Mouse (Mus musculus): Measurements from ENCODE around the gene Lgals3bp. TPM values are rescaled to one million over a fixed set of nuclear protein-coding genes. Genes with fewer than 3 reads are reported as not detected.

Gene Lgals3bp
- polyA plus RNA-seq, 1 experiment from 2014 or later: 44.3 TPM

DNA sequence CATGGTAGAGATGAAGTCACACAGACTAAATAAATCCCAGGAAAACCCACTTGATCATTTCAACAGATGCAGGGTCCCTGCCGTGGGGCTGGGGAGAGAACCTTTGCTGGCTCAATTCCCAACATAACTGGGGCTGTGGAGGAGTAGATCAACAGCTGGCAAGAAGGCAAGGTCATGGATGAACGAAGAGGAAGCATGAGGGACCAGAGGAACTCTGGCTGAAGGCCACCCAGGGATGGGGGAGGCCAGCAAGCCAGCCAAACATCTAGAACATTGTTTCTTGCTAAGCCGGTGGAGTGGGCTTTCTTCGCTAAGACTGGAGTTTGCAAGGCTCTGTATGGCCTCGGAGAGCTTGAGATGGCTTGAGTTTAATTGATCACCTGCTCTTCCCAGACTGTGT is 26.0 kb downstream of the Lgals3bp start:
- DNase-seq (ENCODE audit: low spot score) (no peak), ATAC-seq (no peak)
- H3K4me3 ChIP-seq (ENCODE audit: low read depth, low read length): no peak overlapping the region
- 58% methylated on average over 5 of the region's 5 CpGs for WGBS
- H3K4me1 ChIP-seq (ENCODE audit: insufficient read depth, low read depth, low read length): no peaks in the 10 kb centered on the region
- no peaks in the 10 kb centered on the region for H3K27me3 ChIP-seq (replicated peaks; ENCODE audit: insufficient read depth, low read length)
- H3K36me3 ChIP-seq (ENCODE audit: insufficient read depth, low read length): no peaks in the 10 kb centered on the region
- no peaks in the 10 kb centered on the region for H3K9me3 ChIP-seq (ENCODE audit: low read length)
- no peak overlapping the region for H3K9ac ChIP-seq (replicated peaks; ENCODE audit: low read depth)
- H3K4me2 ChIP-seq (replicated peaks; ENCODE audit: low read depth, low read length): no peak overlapping the region
- H3K27ac ChIP-seq (ENCODE audit: low read length): no peak overlapping the region
- TF ChIP-seq CTCF (IDR thresholded peaks at IDR 0.05) (no peak), EP300 (IDR thresholded peaks at IDR 0.05) (no peak)

DNA sequence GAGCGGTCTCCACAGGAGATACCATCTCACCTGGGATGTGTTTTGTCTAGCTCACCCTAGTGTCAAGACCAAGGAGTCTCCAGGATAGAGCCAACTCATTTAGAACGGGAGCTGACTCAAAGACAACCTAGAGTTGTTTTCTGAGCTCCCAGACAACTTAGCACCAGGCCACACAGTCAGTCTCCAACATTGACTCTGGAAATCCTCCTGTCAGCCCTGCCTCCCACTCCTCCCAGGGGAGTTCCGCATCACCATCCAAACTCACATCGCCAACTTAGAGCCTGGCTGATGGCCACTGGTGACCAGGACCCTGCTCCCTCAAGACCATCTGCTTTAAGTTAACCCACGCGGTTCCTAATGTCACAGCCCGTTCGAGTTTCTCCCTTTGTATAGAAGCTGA is 26.4 kb downstream of the Lgals3bp start:
- H3K36me3 ChIP-seq (ENCODE audit: insufficient read depth, low read length): no peaks in the 10 kb centered on the region
- H3K4me3 ChIP-seq (ENCODE audit: low read depth, low read length): no peak overlapping the region
- WGBS: 76% methylated on average over 8 of the region's 8 CpGs
- no peaks in the 10 kb centered on the region for H3K4me1 ChIP-seq (ENCODE audit: insufficient read depth, low read depth, low read length)
- no peaks in the 10 kb centered on the region for H3K27me3 ChIP-seq (replicated peaks; ENCODE audit: insufficient read depth, low read length)
- H3K4me2 ChIP-seq (replicated peaks; ENCODE audit: low read depth, low read length): no peak overlapping the region
- no peak overlapping the region for H3K9ac ChIP-seq (replicated peaks; ENCODE audit: low read depth)
- no peak for TF ChIP-seq EP300 (IDR thresholded peaks at IDR 0.05)
- no peak for TF ChIP-seq CTCF (IDR thresholded peaks at IDR 0.05)
- no peak overlapping the region for H3K27ac ChIP-seq (ENCODE audit: low read length)
- no peak for DNase-seq (ENCODE audit: low spot score)
- no peak for ATAC-seq
- no peaks in the 10 kb centered on the region for H3K9me3 ChIP-seq (ENCODE audit: low read length)

DNA sequence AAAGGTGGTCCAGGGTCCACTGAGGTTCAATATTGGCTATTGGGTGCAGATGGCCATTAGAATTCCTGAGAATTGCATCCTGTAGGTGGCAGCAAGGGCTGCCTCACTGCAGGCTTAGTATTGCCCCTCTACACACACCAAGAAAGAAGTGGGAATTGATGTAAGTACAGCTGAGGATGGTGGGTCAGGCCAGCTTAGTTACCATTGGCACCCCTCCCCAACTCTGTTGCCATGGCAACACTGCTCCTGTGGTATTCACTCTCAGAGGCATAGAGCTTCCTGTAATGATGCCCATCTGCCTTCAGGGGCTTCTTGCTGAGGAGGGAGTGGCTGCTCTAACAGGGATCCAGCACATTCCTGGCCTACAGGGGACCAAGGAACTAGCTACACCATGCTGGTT is 26.9 kb downstream of the Lgals3bp start:
- Histone ChIP-seq H3K27ac (ENCODE audit: low read length) (no peak overlapping the region), H3K27me3 (replicated peaks; ENCODE audit: insufficient read depth, low read length) (no peaks in the 10 kb centered on the region), H3K36me3 (ENCODE audit: insufficient read depth, low read length) (no peaks in the 10 kb centered on the region), H3K4me3 (ENCODE audit: low read depth, low read length) (no peak overlapping the region), H3K9me3 (ENCODE audit: low read length) (no peaks in the 10 kb centered on the region), H3K4me1 (ENCODE audit: insufficient read depth, low read depth, low read length) (no peaks in the 10 kb centered on the region), H3K4me2 (replicated peaks; ENCODE audit: low read depth, low read length) (no peak overlapping the region), H3K9ac (replicated peaks; ENCODE audit: low read depth) (no peak overlapping the region)
- ATAC-seq: no peak
- TF ChIP-seq CTCF (IDR thresholded peaks at IDR 0.05) (peak; percentile 32), EP300 (IDR thresholded peaks at IDR 0.05) (no peak)
- DNase-seq (ENCODE audit: low spot score): no peak

DNA sequence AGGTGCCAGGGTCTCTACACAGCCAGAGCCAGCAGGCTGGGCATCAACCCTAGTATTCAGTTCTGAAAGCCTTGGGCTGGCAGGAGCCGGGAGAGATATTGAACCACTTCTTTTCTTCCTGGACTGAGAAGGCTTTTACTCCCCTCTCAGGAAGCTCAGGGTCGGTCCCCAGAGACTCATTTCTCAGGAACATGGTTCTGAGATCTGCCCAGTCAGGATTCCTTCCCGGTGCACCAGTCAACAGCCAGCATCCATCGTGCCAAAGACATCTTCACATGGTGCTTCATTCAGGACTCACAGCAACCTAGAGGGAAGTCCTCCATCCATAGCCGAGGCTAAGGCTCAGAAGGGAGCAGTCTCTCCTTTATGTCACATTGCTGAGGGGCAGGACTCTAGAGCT is 27.4 kb downstream of the Lgals3bp start:
- H3K36me3 ChIP-seq (ENCODE audit: insufficient read depth, low read length): no peaks in the 10 kb centered on the region
- H3K27ac ChIP-seq (ENCODE audit: low read length): no peak overlapping the region
- no peaks in the 10 kb centered on the region for H3K4me1 ChIP-seq (ENCODE audit: insufficient read depth, low read depth, low read length)
- no peak for TF ChIP-seq CTCF (IDR thresholded peaks at IDR 0.05)
- TF ChIP-seq EP300 (IDR thresholded peaks at IDR 0.05): no peak
- H3K4me2 ChIP-seq (replicated peaks; ENCODE audit: low read depth, low read length): no peak overlapping the region
- 56% methylated on average over 5 of the region's 5 CpGs for WGBS
- ATAC-seq: no peak
- no peaks in the 10 kb centered on the region for H3K9me3 ChIP-seq (ENCODE audit: low read length)
- no peaks in the 10 kb centered on the region for H3K27me3 ChIP-seq (replicated peaks; ENCODE audit: insufficient read depth, low read length)
- H3K4me3 ChIP-seq (ENCODE audit: low read depth, low read length): no peak overlapping the region
- no peak overlapping the region for H3K9ac ChIP-seq (replicated peaks; ENCODE audit: low read depth)
- DNase-seq (ENCODE audit: low spot score): no peak

DNA sequence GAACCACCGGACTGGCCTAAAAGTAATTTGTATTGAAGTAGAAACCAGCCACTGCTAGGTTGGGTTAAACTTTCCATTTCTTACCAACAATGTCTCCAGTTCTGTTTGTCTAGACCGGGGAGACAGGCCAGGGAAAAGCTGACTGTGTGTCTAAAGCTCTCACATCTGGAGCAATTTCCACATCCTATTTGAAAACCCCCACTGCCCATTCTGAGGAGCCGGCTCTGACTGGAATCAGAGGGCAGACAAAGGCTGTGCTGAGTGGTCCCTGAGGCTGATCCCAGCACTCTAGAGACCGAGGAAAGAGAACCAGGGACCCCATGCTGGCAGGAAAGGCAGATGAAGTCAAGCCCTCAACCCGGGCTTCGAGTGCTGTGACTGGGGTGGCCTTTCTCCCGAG is 29.3 kb downstream of the Lgals3bp start:
- TF ChIP-seq CTCF (IDR thresholded peaks at IDR 0.05) (no peak), EP300 (IDR thresholded peaks at IDR 0.05) (no peak)
- Histone ChIP-seq H3K27ac (ENCODE audit: low read length) (0 out of 2 replicates have a peak overlapping the region, but pooled peaks have one; percentile 9), H3K4me1 (ENCODE audit: insufficient read depth, low read depth, low read length) (no peaks in the 10 kb centered on the region), H3K9me3 (ENCODE audit: low read length) (no peaks in the 10 kb centered on the region), H3K27me3 (replicated peaks; ENCODE audit: insufficient read depth, low read length) (no peaks in the 10 kb centered on the region), H3K9ac (replicated peaks; ENCODE audit: low read depth) (no peak overlapping the region), H3K4me2 (replicated peaks; ENCODE audit: low read depth, low read length) (no peak overlapping the region), H3K36me3 (ENCODE audit: insufficient read depth, low read length) (no peaks in the 10 kb centered on the region), H3K4me3 (ENCODE audit: low read depth, low read length) (no peak overlapping the region)
- ATAC-seq: peak; percentile 53
- 37% methylated on average over 7 of the region's 7 CpGs for WGBS
- DNase-seq (ENCODE audit: low spot score): peak; percentile 65

DNA sequence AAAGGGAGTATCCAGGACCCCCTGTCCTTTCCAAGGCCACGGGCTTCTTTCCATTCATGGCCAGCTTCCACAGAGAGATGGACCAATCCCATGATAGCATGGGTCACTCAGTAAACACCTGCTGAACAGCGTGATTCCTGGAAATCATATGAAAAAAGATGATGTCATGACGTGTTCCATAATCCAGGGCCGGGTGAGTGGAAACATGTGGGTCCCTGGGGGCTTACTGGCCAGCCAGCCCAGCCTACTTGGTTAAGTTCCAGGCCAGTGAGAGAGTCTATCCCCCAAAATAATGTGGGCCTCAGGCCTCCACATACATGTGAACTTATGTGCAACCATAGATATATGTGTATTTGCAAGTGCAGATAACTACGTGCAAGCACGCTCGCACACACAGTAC is 30.0 kb downstream of the Lgals3bp start:
- Histone ChIP-seq H3K27ac (ENCODE audit: low read length) (no peak overlapping the region), H3K4me3 (ENCODE audit: low read depth, low read length) (no peak overlapping the region), H3K9me3 (ENCODE audit: low read length) (no peaks in the 10 kb centered on the region), H3K36me3 (ENCODE audit: insufficient read depth, low read length) (no peaks in the 10 kb centered on the region), H3K9ac (replicated peaks; ENCODE audit: low read depth) (no peak overlapping the region), H3K4me2 (replicated peaks; ENCODE audit: low read depth, low read length) (no peak overlapping the region), H3K4me1 (ENCODE audit: insufficient read depth, low read depth, low read length) (no peaks in the 10 kb centered on the region), H3K27me3 (replicated peaks; ENCODE audit: insufficient read depth, low read length) (no peaks in the 10 kb centered on the region)
- TF ChIP-seq EP300 (IDR thresholded peaks at IDR 0.05) (no peak), CTCF (IDR thresholded peaks at IDR 0.05) (no peak)
- ATAC-seq: no peak
- WGBS: 79% methylated on average over 7 of the region's 7 CpGs
- DNase-seq (ENCODE audit: low spot score): no peak

DNA sequence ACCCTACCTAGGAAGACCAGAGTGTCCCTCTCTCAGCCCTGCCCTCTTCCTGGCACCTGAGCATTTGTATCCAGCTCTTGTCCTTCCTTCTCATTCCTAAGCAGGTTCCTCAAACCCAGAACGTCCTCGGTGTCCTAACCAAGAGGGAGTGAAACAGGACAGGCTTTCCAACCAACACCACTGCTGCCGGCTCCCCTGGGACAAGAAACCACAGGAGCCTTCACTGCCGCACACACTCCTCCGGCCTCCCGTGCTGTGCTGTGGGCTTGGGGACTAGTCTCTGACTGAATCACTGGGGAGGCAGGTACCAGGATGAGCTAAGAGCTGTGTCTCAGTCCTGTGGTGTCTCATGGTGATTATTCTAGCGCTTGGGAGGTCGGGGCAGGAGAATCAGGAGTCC is 32.2 kb downstream of the Lgals3bp start:
- no peak overlapping the region for H3K4me2 ChIP-seq (replicated peaks; ENCODE audit: low read depth, low read length)
- no peaks in the 10 kb centered on the region for H3K9me3 ChIP-seq (ENCODE audit: low read length)
- H3K27me3 ChIP-seq (replicated peaks; ENCODE audit: insufficient read depth, low read length): no peaks in the 10 kb centered on the region
- no peak overlapping the region for H3K4me3 ChIP-seq (ENCODE audit: low read depth, low read length)
- ATAC-seq: no peak
- H3K36me3 ChIP-seq (ENCODE audit: insufficient read depth, low read length): no peaks in the 10 kb centered on the region
- H3K4me1 ChIP-seq (ENCODE audit: insufficient read depth, low read depth, low read length): no peaks in the 10 kb centered on the region
- DNase-seq (ENCODE audit: low spot score): no peak
- WGBS: 73% methylated on average over 8 of the region's 8 CpGs
- H3K27ac ChIP-seq (ENCODE audit: low read length): no peak overlapping the region
- TF ChIP-seq CTCF (IDR thresholded peaks at IDR 0.05) (no peak), EP300 (IDR thresholded peaks at IDR 0.05) (no peak)
- H3K9ac ChIP-seq (replicated peaks; ENCODE audit: low read depth): no peak overlapping the region

All from lung, postnatal 0 days (tissue).